Mouse (Mus musculus) forebrain, postnatal 0 days (tissue): ENCODE measurements at regions not wholly inside any gene's neighbourhood (a gene's known extent, or its start where the extent isn't known, plus 50 kb on each side); places are given as distances from the start of the nearest gene placed in this dataset.

ENCODE experiments used
- ATAC-seq: fragments of 200-750 bp; cut with Nextera tagmentation; 2 replicates; pipeline ENCODE4 v1.8.0; 2017; ENCODE audit warnings: mild to moderate bottlenecking, moderate library complexity
- DNase-seq: peaks from one replicate; pipeline ENCODE4 v3.0.0-alpha.2; 2015
- H3K27ac ChIP-seq: fragments of 300-500 bp; sonication (generic); 2 replicates; pipeline ENCODE4 v1.5.1; 2014; ENCODE audit warnings: low read depth, mild to moderate bottlenecking, antibody characterized with exemption, low read length, moderate library complexity, mixed read lengths
- H3K27me3 ChIP-seq: fragments of 300-500 bp; sonication (generic); 2 replicates; pipeline ENCODE4 v1.6.1; 2014; ENCODE audit warnings: mild to moderate bottlenecking, low read length, mixed read lengths; ENCODE audit not compliant: insufficient read depth
- H3K36me3 ChIP-seq: fragments of 300-500 bp; sonication (generic); 2 replicates; pipeline ENCODE4 v1.6.1; 2014; ENCODE audit warnings: mild to moderate bottlenecking, moderate library complexity; ENCODE audit not compliant: insufficient read depth
- H3K4me1 ChIP-seq: fragments of 300-500 bp; sonication (generic); 2 replicates; pipeline ENCODE4 v1.6.1; 2014; ENCODE audit warnings: antibody characterized with exemption; ENCODE audit not compliant: insufficient read depth
- H3K4me2 ChIP-seq: fragments of 300-500 bp; sonication (generic); 2 replicates; pipeline ENCODE4 v1.6.1; 2014; ENCODE audit warnings: low read depth, mild to moderate bottlenecking, moderate library complexity
- H3K4me3 ChIP-seq: fragments of 300-500 bp; sonication (generic); 2 replicates; pipeline ENCODE4 v1.5.1; 2014; ENCODE audit warnings: low read depth, low read length, mixed read lengths
- H3K9ac ChIP-seq: fragments of 300-500 bp; sonication (generic); 2 replicates; pipeline ENCODE4 v1.6.1; 2014; ENCODE audit warnings: mild to moderate bottlenecking
- H3K9me3 ChIP-seq: fragments of 300-500 bp; sonication (generic); 2 replicates; pipeline ENCODE4 v1.6.1; 2016; ENCODE audit warnings: low read length
- CTCF ChIP-seq: sonication (generic); IDR thresholded peaks from 2 replicates; pipeline ENCODE4 v1.5.1; 2016; ENCODE audit warnings: antibody characterized with exemption, control low read depth, low read depth
- WGBS: fragments of 180-500 bp; shearing (Covaris S2); extraction: QIAGEN DNeasy Blood & Tissue Kit; methylation state at CpG from one replicate; pipeline ENCODE4 v1.1.7; 2014; 5-methylcytosine and 5-hydroxymethylcytosine counted together

GRCm38 (mm10) chr13:70165511-70166225, 363.5 kb downstream of the Med10 start:
- H3K9ac ChIP-seq, result no peak overlapping the region
- 34% methylated on average over 15 of the region's 15 CpGs for WGBS
- DNase-seq (peak; percentile 71), ATAC-seq (peak; percentile 80)
- H3K27ac ChIP-seq, result no peak overlapping the region
- no peak for TF ChIP-seq CTCF
- H3K4me3 ChIP-seq, result no peak overlapping the region
- H3K27me3 ChIP-seq, result no peaks in the 10 kb centered on the region
- H3K4me1 ChIP-seq, result peaks cover 8% of the 10 kb centered on the region; the same call in 1 of the 2 replicates
- H3K9me3 ChIP-seq, result no peaks in the 10 kb centered on the region
- no peak overlapping the region for H3K4me2 ChIP-seq
- H3K36me3 ChIP-seq, result no peaks in the 10 kb centered on the region

- no peak overlapping the region for H3K27ac ChIP-seq
These were observed 365.6 kb downstream of the Med10 start for GRCm38 (mm10) chr13:70167747-70168146.

GRCm38 (mm10) chr13:70168906-70169305, 366.7 kb downstream of the Med10 start:
- DNase-seq, result no peak
- Histone ChIP-seq H3K4me1 (peaks cover 4% of the 10 kb centered on the region; the same call in 1 of the 2 replicates), H3K4me3 (no peak overlapping the region), H3K4me2 (no peak overlapping the region), H3K27ac (no peak overlapping the region), H3K9ac (no peak overlapping the region), H3K9me3 (no peaks in the 10 kb centered on the region), H3K36me3 (no peaks in the 10 kb centered on the region), H3K27me3 (no peaks in the 10 kb centered on the region)
- TF ChIP-seq CTCF, result no peak
- 86% methylated on average over 3 of the region's 3 CpGs for WGBS
- no peak for ATAC-seq

More at GRCm38 (mm10) chr13:70167747-70168146, 365.6 kb downstream of the Med10 start:
- H3K9me3 ChIP-seq, result no peaks in the 10 kb centered on the region
- H3K4me1 ChIP-seq, result peaks cover 4% of the 10 kb centered on the region; the same call in 1 of the 2 replicates
- no peak for DNase-seq
- H3K36me3 ChIP-seq, result no peaks in the 10 kb centered on the region
- 86% methylated on average over 4 of the region's 4 CpGs for WGBS
- ATAC-seq, result no peak
- no peaks in the 10 kb centered on the region for H3K27me3 ChIP-seq
- H3K4me3 ChIP-seq, result no peak overlapping the region
- no peak for TF ChIP-seq CTCF
- H3K9ac ChIP-seq, result no peak overlapping the region
- H3K4me2 ChIP-seq, result no peak overlapping the region

- Histone ChIP-seq H3K9ac (no peak overlapping the region), H3K36me3 (no peaks in the 10 kb centered on the region), H3K4me1 (no peaks in the 10 kb centered on the region), H3K4me2 (no peak overlapping the region), H3K9me3 (no peaks in the 10 kb centered on the region), H3K27me3 (no peaks in the 10 kb centered on the region), H3K4me3 (no peak overlapping the region), H3K27ac (no peak overlapping the region)
- ATAC-seq (no peak), DNase-seq (no peak)
- WGBS, result 84% methylated on average over 2 of the region's 2 CpGs
- no peak for TF ChIP-seq CTCF
These were observed 374.9 kb downstream of the Med10 start for GRCm38 (mm10) chr13:70177066-70177465.

GRCm38 (mm10) chr13:70178073-70178491, 375.9 kb downstream of the Med10 start:
- H3K27me3 ChIP-seq, result no peaks in the 10 kb centered on the region

GRCm38 (mm10) chr13:70190978-70191377, 388.8 kb downstream of the Med10 start:
- no peak for ATAC-seq
- Histone ChIP-seq H3K27ac (no peak overlapping the region), H3K4me2 (no peak overlapping the region), H3K36me3 (no peaks in the 10 kb centered on the region), H3K9ac (no peak overlapping the region), H3K9me3 (no peaks in the 10 kb centered on the region), H3K4me3 (no peak overlapping the region), H3K27me3 (no peaks in the 10 kb centered on the region), H3K4me1 (0 out of 2 replicates have a peak, but pooled peaks cover 11% of the 10 kb centered on the region)
- no peak for TF ChIP-seq CTCF
- DNase-seq, result no peak
- 74% methylated on average over 4 of the region's 4 CpGs for WGBS

More at GRCm38 (mm10) chr13:70178073-70178491, 375.9 kb downstream of the Med10 start:
- Histone ChIP-seq H3K36me3 (no peaks in the 10 kb centered on the region), H3K9me3 (no peaks in the 10 kb centered on the region), H3K27ac (no peak overlapping the region), H3K4me1 (no peaks in the 10 kb centered on the region), H3K9ac (no peak overlapping the region), H3K4me3 (no peak overlapping the region), H3K4me2 (no peak overlapping the region)
- DNase-seq (peak; percentile 36), ATAC-seq (peak; percentile 23; the same call in 1 of the 2 replicates)
- TF ChIP-seq CTCF, result no peak
- WGBS, result 30% methylated on average over 8 of the region's 8 CpGs
